In genomic region chr14:105898266-105899111, GRCm38 (mm10) we compare ENCODE assay signal across 8 mouse cellular contexts. TPM values are rescaled to one million over a fixed set of nuclear protein-coding genes. Genes with fewer than 3 reads are reported as not detected.
DNase-seq lines count a peak whose midpoint lies in the region; ATAC-seq lines count a peak whose summit lies in the region.

No protein-coding gene starts in this region.

- peak overlapping the region; percentile 63 for H3K4me3 ChIP-seq in hindbrain, embryonic 14.5 days (replicated peaks; ENCODE audit: low read length)

- WGBS in hindbrain, embryonic 14.5 days = under 1% methylated on average over 58 of the region's 58 CpGs

- peak; percentile 21 for ATAC-seq in hindbrain, embryonic 14.5 days (ENCODE audit: low FRiP score)

- peaks cover 14% of the 10 kb centered on the region for H3K4me1 ChIP-seq in hindbrain, embryonic 14.5 days (replicated peaks; ENCODE audit: control insufficient read depth, insufficient read depth, low read length)

- 0 out of 2 replicates have a peak, but pooled peaks cover 5% of the 10 kb centered on the region for H3K9me3 ChIP-seq in hindbrain, embryonic 14.5 days (ENCODE audit: control insufficient read depth, low read length)

- H3K36me3 ChIP-seq in hindbrain, embryonic 14.5 days (replicated peaks; ENCODE audit: control insufficient read depth, insufficient read depth) = no peaks in the 10 kb centered on the region

- no peaks in the 10 kb centered on the region for H3K27me3 ChIP-seq in hindbrain, embryonic 14.5 days (ENCODE audit: control insufficient read depth, insufficient read depth, low read length)

- peak overlapping the region; percentile 68 for H3K9ac ChIP-seq in hindbrain, embryonic 14.5 days

- H3K27ac ChIP-seq in hindbrain, embryonic 14.5 days = peak overlapping the region; percentile 99

- DNase-seq in NIH3T3 (ENCODE audit: low read depth) = peak; percentile 89
- peak; percentile 91 to 96 for DNase-seq in cerebellum, postnatal 14 days
- DNase-seq in frontal cortex, postnatal 36 days (ENCODE audit: low spot score in 2 of 2) = peak; percentile 93 to 96
- DNase-seq in hindbrain, embryonic 14.5 days (ENCODE audit: low spot score) = peak; percentile 91
- peak; percentile 93 to 97 for DNase-seq in layer of hippocampus, postnatal 25 days (ENCODE audit: extremely low spot score in 1 of 2, low spot score in 1 of 2)
- peak; percentile 91 for DNase-seq in lung, postnatal 10 days
- DNase-seq in ovary, postnatal 14 days (ENCODE audit: low spot score) = peak; percentile 88
- peak; percentile 71 for DNase-seq in thymus, postnatal 0 days (ENCODE audit: low spot score)

- H3K4me2 ChIP-seq in hindbrain, embryonic 14.5 days (replicated peaks) = peak overlapping the region; percentile 82

RNA-seq across cellular contexts. Expression of gene Spry2, which starts 1.9 kb away (rescaled TPM):
- polyA plus RNA-seq in hindbrain, embryonic 14.5 days (2014; fragmentation: Nextera tagmentation; extraction: Ambion mirVana) = 35.0 and 37.5 TPM in 2 replicates
- total RNA-seq in layer of hippocampus, postnatal 25 days (2021) = 10 to 100 TPM; 66.5 to 78.6 TPM
- 27.4 and 30.4 TPM in 2 replicates for polyA plus RNA-seq in thymus, postnatal 0 days (2015; fragmentation: Nextera tagmentation; extraction: Ambion mirVana)

Comparison
In these comparisons a context has a peak if more than half of its experiments do, and no peak if none do; other contexts are left out.
1. Peak in every context shown above with its lines: DNase-seq, ATAC-seq, H3K4me3 ChIP-seq and H3K27ac ChIP-seq.